Comparison of ENCODE assay signal across 8 mouse cellular contexts in genomic region chr4:100008371-100009090, GRCm38 (mm10).
DNase-seq lines count a peak whose midpoint lies in the region; ATAC-seq and TF ChIP-seq lines count a peak whose summit lies in the region.

No protein-coding gene starts in this region.

- DNase-seq in 3T3-L1 (ENCODE audit: low read depth, low spot score) = peak; percentile 79
- peak; percentile 86 for DNase-seq in brain, embryonic 14.5 days (ENCODE audit: low read depth)
- peak; percentile 69 for DNase-seq in forebrain, embryonic 11.5 days (ENCODE audit: low spot score)
- peak; percentile 72 for DNase-seq in testis, postnatal 10 days (ENCODE audit: low spot score)

- H3K9me3 ChIP-seq in forebrain, embryonic 11.5 days (ENCODE audit: control insufficient read depth, low read length) = no peaks in the 10 kb centered on the region
- no peaks in the 10 kb centered on the region for H3K9me3 ChIP-seq in heart, embryonic 12.5 days (replicated peaks)
- H3K9me3 ChIP-seq in kidney, embryonic 14.5 days (ENCODE audit: control insufficient read depth, low read length) = no peaks in the 10 kb centered on the region
- no peaks in the 10 kb centered on the region for H3K9me3 ChIP-seq in limb, embryonic 12.5 days
- H3K9me3 ChIP-seq in midbrain, embryonic 16.5 days (replicated peaks; ENCODE audit: control insufficient read depth, low read length, poor library complexity, severe bottlenecking) = no peaks in the 10 kb centered on the region

- ATAC-seq in forebrain, embryonic 11.5 days (replicated peaks; ENCODE audit: low FRiP score) = peak; percentile 72
- peak; percentile 76 for ATAC-seq in heart, embryonic 12.5 days (ENCODE audit: insufficient number of reproducible peaks, low FRiP score)
- peak; percentile 92 for ATAC-seq in kidney, embryonic 14.5 days (ENCODE audit: low FRiP score, low TSS enrichment)
- ATAC-seq in limb, embryonic 12.5 days (ENCODE audit: insufficient number of reproducible peaks, insufficient read depth, low FRiP score, low TSS enrichment, low read depth) = 0 out of 2 replicates have a peak, but pooled peaks have one; percentile 62
- ATAC-seq in midbrain, embryonic 16.5 days = peak; percentile 75

- no peak overlapping the region for H3K4me2 ChIP-seq in forebrain, embryonic 11.5 days (ENCODE audit: low read depth, low read length, severe bottlenecking)
- H3K4me2 ChIP-seq in heart, embryonic 12.5 days = no peak overlapping the region
- no peak overlapping the region for H3K4me2 ChIP-seq in kidney, embryonic 14.5 days (replicated peaks; ENCODE audit: low read depth, low read length)
- H3K4me2 ChIP-seq in limb, embryonic 12.5 days = no peak overlapping the region
- no peak overlapping the region for H3K4me2 ChIP-seq in midbrain, embryonic 16.5 days (ENCODE audit: low read length)

- H3K27me3 ChIP-seq in forebrain, embryonic 11.5 days (ENCODE audit: control insufficient read depth, insufficient read depth, low read length) = no peaks in the 10 kb centered on the region
- H3K27me3 ChIP-seq in heart, embryonic 12.5 days (replicated peaks) = 0 out of 2 replicates have a peak, but pooled peaks cover 3% of the 10 kb centered on the region
- no peaks in the 10 kb centered on the region for H3K27me3 ChIP-seq in kidney, embryonic 14.5 days (ENCODE audit: control insufficient read depth, insufficient read depth, low read length)
- no peaks in the 10 kb centered on the region; the same call in 1 of the 2 replicates for H3K27me3 ChIP-seq in limb, embryonic 12.5 days
- H3K27me3 ChIP-seq in midbrain, embryonic 16.5 days (ENCODE audit: control insufficient read depth, insufficient read depth, low read depth, low read length) = no peaks in the 10 kb centered on the region

- TF ChIP-seq POLR2A in brain, embryonic 14.5 days (IDR thresholded peaks at IDR 0.05; ENCODE audit: borderline replicate concordance, extremely low read depth, insufficient read depth, insufficient read length, poor library complexity, severe bottlenecking) = no peak

- TF ChIP-seq CTCF in brain, embryonic 14.5 days (IDR thresholded peaks at IDR 0.05; ENCODE audit: borderline replicate concordance, extremely low read depth, insufficient read depth, insufficient read length) = peak; percentile 67; the same call in 1 of the 2 replicates

- no peak overlapping the region for H3K4me3 ChIP-seq in forebrain, embryonic 11.5 days (ENCODE audit: low read depth, low read length)
- H3K4me3 ChIP-seq in heart, embryonic 12.5 days = no peak overlapping the region
- H3K4me3 ChIP-seq in kidney, embryonic 14.5 days (ENCODE audit: low read length) = no peak overlapping the region
- no peak overlapping the region for H3K4me3 ChIP-seq in limb, embryonic 12.5 days (replicated peaks)
- no peak overlapping the region for H3K4me3 ChIP-seq in midbrain, embryonic 16.5 days (ENCODE audit: low read depth, low read length)

- H3K9ac ChIP-seq in forebrain, embryonic 11.5 days (ENCODE audit: low read length) = no peak overlapping the region
- no peak overlapping the region for H3K9ac ChIP-seq in heart, embryonic 12.5 days
- H3K9ac ChIP-seq in kidney, embryonic 14.5 days (ENCODE audit: low read depth, low read length) = no peak overlapping the region
- no peak overlapping the region for H3K9ac ChIP-seq in limb, embryonic 12.5 days (replicated peaks)
- H3K9ac ChIP-seq in midbrain, embryonic 16.5 days (ENCODE audit: low read depth, low read length) = no peak overlapping the region

- no peak overlapping the region for H3K27ac ChIP-seq in forebrain, embryonic 11.5 days (ENCODE audit: low read depth, low read length)
- H3K27ac ChIP-seq in heart, embryonic 12.5 days (ENCODE audit: poor library complexity, severe bottlenecking) = no peak overlapping the region
- peak overlapping the region; percentile 62 for H3K27ac ChIP-seq in kidney, embryonic 14.5 days (ENCODE audit: low read depth, low read length)
- no peak overlapping the region for H3K27ac ChIP-seq in limb, embryonic 12.5 days
- H3K27ac ChIP-seq in midbrain, embryonic 16.5 days (ENCODE audit: low read length) = no peak overlapping the region

- H3K4me1 ChIP-seq in forebrain, embryonic 11.5 days (replicated peaks; ENCODE audit: control insufficient read depth, insufficient read depth, low read length) = no peaks in the 10 kb centered on the region; the same call in 1 of the 2 replicates
- peaks cover 8% of the 10 kb centered on the region for H3K4me1 ChIP-seq in heart, embryonic 12.5 days (replicated peaks)
- 0 out of 2 replicates have a peak, but pooled peaks cover 6% of the 10 kb centered on the region for H3K4me1 ChIP-seq in kidney, embryonic 14.5 days (ENCODE audit: control insufficient read depth, insufficient read depth, low read length)
- H3K4me1 ChIP-seq in limb, embryonic 12.5 days (replicated peaks) = peaks cover 9% of the 10 kb centered on the region
- H3K4me1 ChIP-seq in midbrain, embryonic 16.5 days (ENCODE audit: control insufficient read depth, insufficient read depth, low read length) = no peaks in the 10 kb centered on the region

- no peaks in the 10 kb centered on the region for H3K36me3 ChIP-seq in forebrain, embryonic 11.5 days (ENCODE audit: control insufficient read depth, insufficient read depth, low read length)
- H3K36me3 ChIP-seq in heart, embryonic 12.5 days = no peaks in the 10 kb centered on the region
- H3K36me3 ChIP-seq in kidney, embryonic 14.5 days (ENCODE audit: control insufficient read depth, insufficient read depth, low read length) = no peaks in the 10 kb centered on the region
- H3K36me3 ChIP-seq in limb, embryonic 12.5 days = no peaks in the 10 kb centered on the region
- no peaks in the 10 kb centered on the region for H3K36me3 ChIP-seq in midbrain, embryonic 16.5 days (ENCODE audit: control insufficient read depth, insufficient read depth, low read length)

- WGBS in forebrain, embryonic 11.5 days = 43% methylated on average over 5 of the region's 5 CpGs
- WGBS in heart, embryonic 12.5 days = 37% methylated on average over 5 of the region's 5 CpGs
- 48% methylated on average over 5 of the region's 5 CpGs for WGBS in kidney, embryonic 14.5 days
- 37% methylated on average over 5 of the region's 5 CpGs for WGBS in limb, embryonic 12.5 days
- WGBS in midbrain, embryonic 16.5 days = 40% methylated on average over 5 of the region's 5 CpGs
